Mouse (Mus musculus) lung, postnatal 0 days (tissue): Measurements from ENCODE around the gene Hnmt.
"Not testable (repeated sequence)": the region's sequence is repeated elsewhere in the genome, so short reads cannot be mapped to it uniquely, and the experiment has no call there.

Source experiments
- CTCF ChIP-seq: IDR thresholded peaks from 2 replicates; pipeline ENCODE4 v1.5.1; 2016; ENCODE audit warnings: antibody characterized with exemption, mild to moderate bottlenecking
- EP300 ChIP-seq: IDR thresholded peaks from 2 replicates; pipeline ENCODE4 v1.6.1; 2016; ENCODE audit warnings: antibody characterized with exemption, mild to moderate bottlenecking, control low read depth

- not testable (repeated sequence) for TF ChIP-seq CTCF, EP300
These were observed 88.4 kb downstream of the Hnmt start for GRCm38 (mm10) chr2:23960659-23961274.
